Mouse (Mus musculus) B cell, adult 2 months (primary cell): ENCODE results near the gene Oas2.
"Not testable (repeated sequence)": the region's sequence is repeated elsewhere in the genome, so short reads cannot be mapped to it uniquely, and the experiment has no call there.

Experiments used
- DNase-seq, 2 experiments: peaks; one replicate each; pipeline ENCODE4 v3.0.0; 2022

Oas2 gene

DNA sequence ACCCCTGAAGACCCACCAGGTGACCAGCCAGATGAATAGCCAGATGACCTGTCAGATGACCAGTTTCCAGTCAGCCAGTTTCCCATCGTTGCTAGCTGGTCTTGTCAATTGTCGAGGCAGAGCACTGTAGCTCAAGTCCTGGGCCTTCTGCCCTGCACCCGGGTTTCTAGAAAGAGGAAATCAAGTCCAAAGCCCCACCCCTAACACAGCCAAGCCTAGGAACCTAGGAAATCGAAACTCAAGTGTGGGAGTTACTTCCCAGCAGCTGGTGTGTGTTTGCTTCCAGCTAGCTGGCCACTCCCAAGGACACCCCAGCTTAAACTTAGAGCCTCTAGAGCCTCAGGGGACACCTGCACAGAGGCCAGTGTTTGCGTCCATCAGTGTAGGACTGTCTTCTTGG lies at the start of gene Oas2:
TSS of gene Oas2 (minus strand) at position 166 of the 400 bp plus-strand sequence.
- peak; percentile 26 for DNase-seq

DNA sequence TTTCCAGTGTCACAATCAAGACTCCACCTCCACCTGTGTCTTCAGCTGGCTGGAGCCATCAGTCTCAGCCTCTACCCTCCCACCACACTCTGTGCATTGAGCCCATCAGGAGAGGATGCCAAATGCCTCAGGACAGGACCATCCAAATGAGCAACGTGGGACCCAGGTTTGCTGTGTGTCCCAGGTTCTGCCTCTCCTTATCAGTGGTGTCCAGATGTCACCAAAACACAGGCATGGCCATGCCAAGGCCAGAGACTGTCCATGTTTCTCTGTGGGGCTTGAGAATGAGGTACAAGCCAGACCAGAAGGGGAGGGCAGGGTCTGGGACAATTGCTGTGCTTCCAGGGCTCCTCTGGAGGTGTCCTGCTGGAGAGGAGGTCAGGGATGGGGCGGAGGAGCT lies 49.3 kb upstream of the Oas2 start:
- not testable (repeated sequence) for DNase-seq

DNA sequence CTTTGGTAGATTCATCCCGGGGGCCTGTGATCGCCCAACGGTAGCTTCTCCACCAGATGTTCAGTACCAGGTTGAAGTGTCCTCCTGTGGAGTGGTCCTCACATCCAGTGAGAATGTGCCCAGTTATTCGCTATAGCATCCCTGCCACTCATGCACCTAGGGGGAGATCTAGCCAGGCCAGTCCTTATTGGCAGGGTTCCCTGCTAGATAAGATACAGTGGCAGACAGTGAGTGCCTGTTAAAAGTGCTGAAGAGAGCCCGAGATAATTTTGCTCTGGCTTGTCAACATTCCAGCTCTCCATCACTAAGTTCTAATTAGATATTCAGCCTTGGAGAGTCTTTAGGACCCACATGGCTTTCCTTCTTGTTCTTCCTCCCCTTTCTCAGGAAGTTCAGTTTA lies 48.5 kb upstream of the Oas2 start:
- DNase-seq, result not testable (repeated sequence)

DNA sequence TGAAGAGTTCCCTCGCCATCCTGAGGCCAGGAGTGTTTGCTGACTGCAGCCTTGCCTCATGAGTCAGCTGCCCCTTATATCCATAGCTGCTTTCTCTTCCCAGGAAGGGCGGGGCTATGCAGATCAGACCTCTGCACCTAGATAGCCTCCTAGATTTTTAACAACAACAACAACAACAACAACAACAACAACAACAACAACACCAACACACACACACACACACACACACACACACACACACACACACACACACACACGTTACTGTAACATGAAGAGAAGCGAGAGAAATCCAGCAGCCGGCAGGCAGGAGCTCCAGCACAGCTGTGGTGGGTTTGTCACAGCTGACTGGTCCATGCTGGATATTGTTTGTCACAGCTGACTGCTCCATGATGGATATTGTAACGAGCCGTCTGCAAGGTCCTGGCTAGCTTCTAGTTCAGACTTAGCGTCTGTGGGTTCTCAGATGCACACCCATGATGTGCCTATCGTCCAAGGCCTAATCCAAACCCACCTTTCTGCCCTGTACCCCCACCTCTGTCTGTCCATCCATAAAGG lies 45.9 kb upstream of the Oas2 start, which contains the start of gene Oas1e:
TSS of gene Oas1e (minus strand) at position 51 of the 555 bp plus-strand sequence.
- DNase-seq, result not testable (repeated sequence)

DNA sequence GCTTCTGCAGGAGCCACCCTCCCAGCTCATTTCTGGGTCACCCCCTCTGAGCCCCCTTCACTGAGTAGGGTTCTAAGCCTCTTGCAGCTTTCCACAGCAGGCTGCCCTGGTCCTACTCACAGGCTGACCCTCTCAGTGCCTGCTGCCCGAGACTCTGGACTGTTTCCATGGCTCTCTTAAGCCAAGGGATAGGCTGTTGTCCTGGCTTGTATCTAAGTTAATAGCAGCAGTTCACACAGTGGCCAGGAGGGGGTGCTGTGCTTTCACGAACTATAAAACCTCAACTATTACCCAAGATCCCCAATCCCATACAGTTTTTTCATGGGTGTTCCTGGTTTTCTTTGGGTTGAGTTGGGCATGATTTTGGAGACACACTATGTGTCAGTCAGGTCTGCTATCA lies 43.4 kb upstream of the Oas2 start:
- DNase-seq, result peak; percentile 75 to 76

DNA sequence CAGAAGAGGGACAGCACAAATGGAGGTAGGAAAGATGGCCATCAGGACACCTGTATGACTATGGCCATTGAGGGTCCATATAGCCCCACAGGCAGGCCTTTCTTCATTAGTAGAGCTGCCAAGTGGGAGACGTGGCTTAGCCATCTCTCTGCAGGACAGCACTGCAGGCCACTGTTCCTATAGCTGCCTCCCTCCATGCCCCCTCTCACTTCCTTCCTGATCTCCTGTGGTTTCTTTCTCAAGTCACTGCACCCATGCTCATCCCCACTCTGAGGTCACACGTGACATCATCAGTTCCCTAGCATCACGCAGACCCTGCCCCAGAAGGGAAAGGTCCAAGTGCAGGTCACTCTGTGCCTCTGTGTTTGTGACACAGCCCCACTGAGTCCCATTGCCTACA lies 37.4 kb upstream of the Oas2 start:
- no peak for DNase-seq

DNA sequence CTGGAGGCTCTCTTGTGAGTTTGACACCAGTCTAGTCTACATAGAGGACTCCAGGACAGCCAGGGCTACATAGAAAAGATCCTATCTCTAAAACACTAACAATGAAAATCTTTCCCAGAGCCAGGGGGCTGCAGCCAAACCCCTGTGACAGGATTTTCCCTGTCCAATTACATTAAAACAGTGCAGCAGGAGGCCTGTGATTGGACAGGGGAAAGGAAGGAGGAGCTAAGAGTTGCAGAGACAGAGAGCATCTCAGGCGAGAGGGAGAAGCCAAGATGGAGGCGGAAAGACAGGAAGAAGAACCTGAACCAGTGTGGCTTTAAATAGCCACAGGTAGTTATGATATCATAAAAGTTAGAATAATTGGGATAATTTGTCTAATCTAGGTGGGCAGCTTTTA lies 32.8 kb upstream of the Oas2 start:
- no peak for DNase-seq

DNA sequence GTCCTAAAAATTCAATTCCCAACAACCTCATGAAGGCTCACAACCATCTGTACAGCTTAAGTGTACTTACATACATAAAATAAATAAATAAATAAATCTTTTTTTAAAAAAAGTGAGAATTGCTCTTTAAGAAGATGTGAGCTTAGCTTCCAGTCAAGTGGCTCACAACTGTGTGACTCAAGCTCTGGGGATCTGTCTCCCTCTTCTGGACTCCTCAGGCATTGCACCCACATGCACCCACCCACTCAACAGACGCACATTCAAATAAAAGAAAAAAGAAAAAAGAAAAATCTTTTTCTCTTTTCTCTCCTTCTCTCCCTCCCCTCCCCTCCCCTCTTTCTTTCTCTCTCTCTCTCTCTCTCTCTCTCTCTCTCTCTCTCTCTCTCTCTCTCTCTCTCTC lies 32.0 kb upstream of the Oas2 start:
- DNase-seq, result no peak

DNA sequence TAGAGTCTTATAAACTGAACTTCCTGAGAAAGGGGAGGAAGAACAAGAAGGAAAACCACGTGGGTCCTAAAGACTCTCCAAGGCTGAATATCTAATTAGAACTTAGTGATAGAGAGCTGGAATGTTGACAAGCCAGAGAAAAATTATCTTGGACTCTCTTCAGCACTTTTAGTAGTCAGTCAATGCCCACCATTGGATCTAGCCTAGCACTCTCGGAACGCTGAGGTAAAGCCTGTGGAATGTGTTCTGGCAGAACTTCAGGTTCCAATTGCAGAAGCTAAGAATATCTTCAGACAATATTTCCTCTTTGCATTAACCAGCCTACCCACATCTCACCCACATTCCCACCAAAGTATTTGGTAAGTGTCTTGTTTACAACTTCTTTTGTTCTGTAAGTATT lies 30.3 kb upstream of the Oas2 start:
- no peak for DNase-seq

DNA sequence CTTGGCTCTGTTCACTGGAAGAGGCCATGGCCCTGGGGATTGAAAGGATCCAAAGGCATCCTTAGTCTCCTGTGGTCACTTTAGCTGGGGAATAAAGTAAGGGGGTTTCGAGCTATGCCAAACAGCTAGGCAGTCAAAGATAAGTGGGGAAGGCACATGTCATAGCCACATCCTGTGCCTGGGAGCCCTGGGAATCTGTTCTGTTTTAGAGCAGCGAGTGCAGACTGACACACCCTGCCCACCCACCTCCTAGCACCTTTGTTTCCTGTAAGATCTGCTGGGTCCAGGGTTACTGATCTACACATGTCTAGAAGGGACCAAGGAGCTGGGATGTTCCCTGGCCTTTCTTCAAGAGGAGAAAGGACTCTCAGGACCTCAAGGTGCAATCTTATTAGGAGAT lies 29.3 kb upstream of the Oas2 start:
- DNase-seq, result no peak

DNA sequence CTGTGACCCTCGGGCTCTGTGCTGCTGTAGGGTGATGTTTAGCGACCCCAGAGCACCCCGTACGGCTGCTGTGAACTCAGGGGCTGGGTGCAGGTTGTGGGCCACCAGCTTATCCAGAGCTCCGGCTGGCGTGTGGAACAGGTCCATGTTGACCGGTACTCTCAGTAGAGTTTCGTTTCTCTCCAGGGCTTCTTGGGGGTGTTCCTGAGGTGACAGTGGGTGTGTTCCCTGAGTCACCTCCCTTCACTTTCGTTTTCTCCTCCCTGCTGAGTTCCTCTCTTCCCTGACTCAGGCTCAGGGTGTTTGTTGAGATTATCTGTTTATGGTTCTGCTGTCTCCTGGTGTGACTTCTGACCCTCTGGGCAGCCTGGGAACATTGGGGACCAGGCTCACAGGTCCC lies 27.8 kb upstream of the Oas2 start, which contains the start of gene Oas3:
TSS of gene Oas3 (minus strand) at position 184 of the 400 bp plus-strand sequence.
- DNase-seq, result peak in 1 of 2 experiments; percentile 7

DNA sequence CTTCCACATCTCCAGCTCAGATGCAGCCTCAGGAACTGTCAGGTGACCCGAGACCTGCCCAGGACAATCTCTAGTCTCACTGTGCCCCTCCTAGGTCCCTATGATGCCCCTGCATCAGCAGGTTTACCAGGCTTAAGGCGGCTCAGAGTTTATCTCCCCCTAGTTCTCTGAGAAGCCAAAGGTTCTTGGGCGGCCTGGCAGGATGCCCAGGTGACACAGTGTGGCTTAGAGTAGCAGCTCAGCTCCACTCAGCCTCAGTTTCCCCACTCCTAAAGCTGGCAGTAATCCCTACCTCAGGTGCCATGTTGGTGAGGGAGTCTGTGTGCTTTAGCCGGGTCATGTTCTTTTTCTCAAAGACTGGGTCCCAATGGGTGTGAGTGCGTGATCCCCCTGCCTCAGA lies 27.1 kb upstream of the Oas2 start:
- no peak for DNase-seq

DNA sequence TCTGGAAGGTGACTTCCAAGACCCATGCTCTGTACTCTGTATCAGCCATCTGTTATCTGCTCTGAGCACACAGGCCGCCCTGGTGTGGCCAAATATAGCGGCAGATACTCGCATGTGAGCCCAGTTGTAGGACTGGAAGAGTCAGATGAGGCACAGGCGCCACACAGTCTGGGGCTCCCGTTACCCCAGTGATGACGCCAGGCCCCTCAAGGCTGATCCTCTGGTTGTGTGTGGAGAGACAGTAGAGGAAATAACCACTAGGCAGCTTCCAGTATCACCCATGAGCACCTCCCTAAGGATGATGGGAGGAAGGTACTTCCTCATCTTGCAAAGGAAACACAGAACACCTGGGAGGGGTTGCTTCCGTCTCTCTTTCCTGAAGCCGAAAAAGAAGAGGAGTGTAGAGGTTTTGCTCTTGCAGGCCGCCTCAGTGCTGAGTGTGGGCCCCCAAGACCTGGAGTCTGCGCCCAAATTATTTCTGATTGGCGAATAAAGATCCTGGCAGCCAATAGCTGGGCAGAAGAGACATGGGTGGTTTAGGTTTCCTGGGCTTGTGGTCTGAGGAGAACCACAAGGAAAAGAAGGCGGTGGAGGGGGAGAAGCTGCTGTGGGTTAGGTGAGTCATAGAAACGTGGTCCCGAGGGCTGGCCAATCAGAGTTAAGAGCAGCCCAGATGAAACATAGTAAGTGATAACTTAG lies 25.8 kb upstream of the Oas2 start:
- DNase-seq, result peak; percentile 16 to 20

DNA sequence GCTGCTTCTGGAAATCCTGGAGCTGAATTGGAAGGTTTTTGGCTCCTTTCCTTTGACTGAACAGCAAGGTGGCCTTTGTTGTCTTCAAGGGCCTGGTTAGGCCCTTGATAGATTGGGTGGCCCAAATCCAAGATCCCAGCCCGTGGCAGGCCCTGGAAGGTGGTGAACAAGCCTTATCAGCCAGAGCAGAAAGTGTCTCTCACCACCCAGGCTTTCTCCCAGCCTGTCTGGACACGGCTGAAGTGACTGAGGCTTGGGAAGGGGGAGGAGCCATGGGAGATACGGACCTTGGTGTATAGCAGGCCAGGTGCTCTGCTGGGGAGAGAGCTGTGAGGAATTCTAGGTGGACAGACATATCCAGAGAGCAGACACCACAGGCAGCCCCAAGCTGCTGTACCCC lies 19.7 kb upstream of the Oas2 start:
- no peak for DNase-seq

DNA sequence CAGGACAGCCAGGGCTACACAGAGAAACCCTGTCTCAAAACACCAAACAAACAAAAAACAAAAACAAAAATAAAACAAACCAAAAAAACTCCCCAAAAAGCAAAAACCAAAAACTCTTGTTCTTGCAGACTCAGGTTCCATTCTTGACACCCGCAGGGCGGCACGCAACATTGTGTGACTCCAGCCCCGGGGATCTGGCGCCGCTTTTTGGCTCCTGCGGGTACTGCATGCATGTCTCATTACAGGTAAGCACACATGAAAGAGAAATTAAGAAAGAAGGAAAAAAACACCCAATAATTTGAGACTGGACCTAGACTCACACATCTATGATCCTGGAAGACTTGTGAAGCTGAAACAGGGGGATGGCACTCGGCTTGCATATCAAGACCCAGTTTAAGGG lies 15.4 kb upstream of the Oas2 start:
- no peak for DNase-seq

DNA sequence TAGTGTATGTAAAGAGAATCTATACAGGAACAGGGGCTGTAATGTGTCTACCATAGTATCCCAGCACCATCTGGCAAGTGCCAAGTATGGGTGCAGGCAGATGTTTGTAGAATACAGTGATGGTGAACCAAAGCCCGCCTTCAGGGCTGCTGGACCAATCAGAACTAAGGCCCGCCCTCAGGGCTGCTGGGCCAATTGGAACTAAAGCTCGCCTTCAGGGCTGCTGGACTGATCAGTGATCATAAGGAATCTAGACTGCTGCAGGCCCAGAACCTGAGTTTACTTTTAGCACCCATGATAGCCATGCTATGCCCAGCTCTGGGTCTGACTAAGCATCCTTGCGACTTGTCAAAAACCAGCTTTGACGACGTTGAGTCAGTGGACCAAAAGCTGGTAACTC lies 12.2 kb upstream of the Oas2 start:
- peak in 1 of 2 experiments; percentile 13 for DNase-seq

DNA sequence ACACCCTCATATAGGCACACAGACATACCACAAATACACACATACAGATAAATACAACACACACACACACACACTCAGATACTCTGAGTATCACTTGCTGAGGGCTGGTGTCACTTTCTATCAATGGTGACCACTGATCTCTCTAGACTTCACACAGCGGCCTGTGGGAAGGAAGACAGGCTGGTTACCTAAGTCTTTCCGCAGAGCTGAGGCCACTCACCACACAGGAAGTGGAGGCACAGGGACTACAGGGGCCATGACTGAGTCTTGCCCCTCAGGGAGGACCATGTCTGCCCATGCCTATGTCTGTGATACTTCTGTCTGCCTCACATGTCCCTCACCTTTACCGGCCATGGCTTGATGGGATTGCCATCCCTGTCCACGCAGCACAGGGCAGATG lies 4.6 kb upstream of the Oas2 start:
- DNase-seq, result no peak

DNA sequence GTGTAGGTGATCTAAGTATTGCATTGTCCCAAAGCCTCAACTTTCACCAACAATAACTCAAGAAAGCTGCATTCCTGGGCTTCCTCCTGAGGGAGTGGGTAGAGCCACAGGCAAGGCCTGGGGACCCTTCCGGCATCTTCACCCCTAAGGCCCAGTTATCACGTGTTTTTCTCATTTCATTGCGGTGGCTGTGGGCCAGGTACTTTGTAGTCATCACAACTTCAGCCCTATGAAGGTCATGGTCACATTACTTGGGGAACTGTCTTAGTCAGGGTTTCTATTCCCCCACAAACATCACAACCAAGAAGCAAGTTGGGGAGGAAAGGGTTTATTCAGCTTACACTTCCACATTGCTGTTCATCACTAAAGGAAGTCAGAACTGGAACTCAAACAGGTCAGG lies 3.1 kb upstream of the Oas2 start:
- DNase-seq, result no peak

DNA sequence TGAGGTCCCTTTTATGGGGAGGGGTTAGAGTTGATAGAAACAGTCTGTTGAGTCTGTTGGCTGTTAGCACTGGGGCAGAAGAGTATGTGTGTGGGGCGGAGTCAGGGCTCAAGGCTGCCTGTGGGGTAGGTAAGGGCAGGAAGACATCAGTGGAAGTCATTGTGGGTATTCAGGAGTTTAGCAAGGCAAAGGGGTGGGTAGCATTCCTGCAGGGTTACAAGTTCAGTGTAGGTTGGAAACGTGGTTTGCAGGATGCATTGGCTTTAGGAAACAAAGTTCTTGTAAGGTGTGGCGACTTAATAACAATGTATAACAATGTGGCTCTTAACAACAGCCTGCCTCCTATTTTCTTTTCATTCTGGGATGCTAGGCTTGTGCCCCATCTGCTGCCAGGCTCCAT lies 1.6 kb upstream of the Oas2 start:
- no peak for DNase-seq

DNA sequence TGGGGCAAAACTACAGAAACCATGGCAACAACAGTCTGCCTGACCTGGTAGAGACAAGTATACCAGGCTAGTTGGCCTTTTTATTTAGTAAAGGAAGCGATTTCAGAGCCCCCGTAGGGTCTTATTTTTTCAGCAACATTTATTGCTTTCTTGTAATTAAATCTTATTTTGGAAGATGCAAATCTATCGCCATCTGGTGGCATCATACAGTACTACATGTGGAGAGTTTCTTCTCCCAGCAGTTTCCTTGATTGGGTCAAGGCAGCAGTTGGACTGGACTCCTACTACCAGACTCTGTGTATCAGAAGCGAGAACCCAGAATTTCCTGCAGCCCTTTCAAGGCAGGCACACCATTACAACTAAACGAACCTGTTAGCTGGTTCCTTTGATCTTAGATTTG lies 3.2 kb downstream of the Oas2 start:
- DNase-seq, result peak; percentile 72 to 73

DNA sequence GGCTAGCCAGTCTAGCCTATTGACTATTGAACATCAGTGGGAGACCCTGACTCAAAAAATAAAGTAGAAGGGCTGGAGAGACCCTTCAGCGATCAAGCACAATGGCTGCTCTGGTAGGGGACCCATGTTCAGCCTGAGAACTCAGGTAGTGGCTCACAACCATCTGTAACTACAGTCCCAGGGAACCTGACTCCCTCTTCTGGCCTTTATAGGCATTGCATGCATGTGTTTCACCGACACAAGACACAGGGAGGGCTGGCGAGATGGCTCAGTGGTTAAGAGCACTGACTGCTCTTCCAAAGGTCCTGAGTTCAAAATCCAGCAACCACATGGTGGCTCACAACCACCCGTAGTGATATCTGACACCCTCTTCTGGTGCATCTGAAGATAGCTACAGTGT lies 7.5 kb downstream of the Oas2 start:
- peak; percentile 71 to 77 for DNase-seq

DNA sequence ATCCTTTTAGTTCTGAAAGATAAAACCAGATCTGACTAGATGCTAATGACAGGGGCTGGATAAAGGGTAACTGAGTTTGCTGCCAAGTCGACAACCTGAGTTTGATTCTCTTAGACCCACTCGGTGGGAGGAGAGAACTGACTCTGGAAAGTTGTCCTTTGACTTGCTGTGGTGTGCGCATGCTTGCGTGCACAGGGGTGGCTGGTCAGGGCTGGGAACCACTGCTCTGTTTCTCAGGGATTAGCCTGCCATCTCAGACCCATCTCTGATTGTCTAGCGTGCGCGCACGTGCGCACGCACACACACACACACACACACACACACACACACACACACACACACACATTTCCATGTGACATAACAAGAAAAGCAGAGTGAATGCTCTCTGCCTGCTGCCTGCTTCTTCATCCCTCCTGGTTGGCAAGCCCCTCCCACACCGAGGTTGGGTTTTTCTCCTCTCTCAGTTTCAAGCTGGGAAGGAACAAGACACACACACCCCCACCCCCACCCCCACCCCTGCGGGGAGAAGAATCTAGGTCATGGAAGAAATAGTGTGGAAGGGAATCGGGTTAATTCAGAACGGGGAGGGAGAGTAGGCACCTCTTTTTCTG lies 15.2 kb downstream of the Oas2 start:
- DNase-seq, result no peak

DNA sequence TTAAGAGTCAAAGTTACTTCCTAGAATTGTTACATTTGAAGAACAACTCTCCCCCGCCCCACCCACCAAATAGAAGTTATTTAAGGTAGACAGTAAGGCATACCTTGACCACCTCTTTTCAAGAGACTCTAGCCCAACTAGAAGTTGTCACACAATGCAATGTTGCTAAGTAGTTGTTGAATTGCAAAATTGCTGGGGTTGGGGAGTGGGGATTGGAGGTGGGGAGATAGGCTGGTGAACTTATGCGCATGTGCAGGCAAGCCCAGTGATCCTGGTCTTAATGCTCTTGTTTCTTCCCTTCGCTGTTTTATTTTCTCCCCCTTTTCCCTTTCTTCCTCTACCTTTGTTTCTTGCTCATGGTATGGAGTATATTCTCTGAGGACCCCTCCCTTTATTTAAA lies 16.0 kb downstream of the Oas2 start:
- DNase-seq, result no peak

DNA sequence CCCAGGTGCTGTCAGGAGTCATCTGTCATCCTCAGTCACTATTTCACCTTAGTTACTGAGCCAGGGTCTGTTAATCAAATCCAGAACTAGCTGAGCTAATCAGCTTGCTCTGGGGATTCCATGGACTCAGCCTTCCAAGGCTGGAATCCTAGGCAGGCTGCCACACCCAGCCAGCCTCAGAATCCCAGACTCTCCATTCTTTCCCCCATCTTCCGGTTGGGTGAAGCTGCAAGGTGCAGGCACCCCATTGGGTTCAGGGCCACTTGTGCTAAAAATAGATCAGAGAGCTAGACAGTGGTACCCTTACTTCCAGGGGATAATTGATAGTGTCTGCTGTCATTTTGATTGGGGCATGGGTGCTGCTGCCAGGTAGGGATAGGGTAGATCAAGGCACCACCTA lies 16.9 kb downstream of the Oas2 start:
- no peak for DNase-seq

DNA sequence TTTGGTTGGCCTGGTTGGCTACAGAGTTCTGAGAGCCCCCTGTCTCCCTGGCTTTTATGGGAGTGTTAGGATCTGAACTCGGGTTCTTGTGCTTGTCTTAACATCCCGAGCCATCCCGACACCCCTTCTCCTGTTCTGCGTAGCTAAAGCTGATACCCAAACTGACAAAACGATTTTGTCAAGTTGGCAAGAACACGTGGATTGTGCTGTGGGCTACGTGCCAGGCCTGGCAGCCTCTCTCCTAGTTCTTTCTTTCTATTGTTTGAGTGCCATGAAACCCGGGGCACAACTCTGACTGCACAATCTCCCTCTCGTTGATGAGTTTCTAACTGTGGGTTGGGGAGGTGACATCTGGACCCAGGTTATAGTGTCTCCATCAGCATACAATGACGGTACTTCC lies 20.3 kb downstream of the Oas2 start:
- no peak for DNase-seq
